8 mouse cellular contexts compared by ENCODE assay signal in the genomic region with DNA sequence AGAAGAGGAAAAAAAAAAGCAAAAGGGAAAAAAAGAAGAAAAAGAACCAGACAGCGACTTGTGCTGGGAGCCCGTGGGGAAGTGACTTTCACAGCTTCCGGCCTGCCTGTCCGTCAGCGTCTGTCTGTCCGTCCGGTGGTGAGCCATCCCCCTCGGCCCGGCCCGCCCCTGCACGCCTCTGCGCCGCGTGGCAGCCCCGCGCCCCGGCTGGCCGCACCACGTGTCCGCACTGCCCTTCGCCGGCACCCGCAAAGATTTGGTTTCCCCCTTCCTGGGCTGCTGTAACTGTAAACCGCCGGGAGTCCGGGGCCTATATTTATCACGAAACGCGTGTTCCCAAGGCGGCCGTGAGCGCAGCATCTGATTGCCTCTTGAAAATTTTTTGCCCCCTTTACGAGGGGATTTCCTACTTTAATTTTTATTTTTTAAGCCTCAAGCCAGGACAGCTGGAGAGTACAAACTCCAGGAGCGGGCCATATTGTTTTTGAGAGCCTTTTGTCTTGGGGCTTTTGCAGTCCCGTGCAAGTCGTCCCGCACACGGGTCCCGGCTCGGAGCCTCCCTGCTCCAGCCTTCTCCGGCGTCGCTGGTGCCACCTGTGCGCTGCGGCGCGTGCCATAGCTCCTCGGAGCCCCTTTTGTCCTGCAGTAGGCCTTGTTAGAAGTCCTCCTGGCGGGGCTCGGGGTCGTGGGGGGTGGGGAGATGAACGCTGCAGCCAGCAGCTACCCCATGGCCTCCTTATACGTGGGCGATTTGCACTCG. TPM values are rescaled to one million over a fixed set of nuclear protein-coding genes. Genes with fewer than 3 reads are reported as not detected.
DNase-seq lines count a peak whose midpoint lies in the region; ATAC-seq and TF ChIP-seq lines count a peak whose summit lies in the region.
"Not testable (repeated sequence)": the region's sequence is repeated elsewhere in the genome, so short reads cannot be mapped to it uniquely, and the experiment has no call there.
"Had no signal": no experiment of that assay in that cellular context is flagged by ENCODE, and none has a peak within 500 bp of the region (broad histone marks: within the 10 kb centered on the region; RNA-seq: fewer than 3 reads in every experiment).

No protein-coding gene starts in this region.

- DNase-seq in adrenal gland, postnatal 10 days, result peak; percentile 64
- DNase-seq in embryonic facial prominence, embryonic 14.5 days (ENCODE audit: low spot score), result not testable (repeated sequence)
- peak; percentile 67 to 69 for DNase-seq in heart, adult 2 months
- peak; percentile 42 for DNase-seq in retina, postnatal 1 day

- H3K9me3 ChIP-seq in embryonic facial prominence, embryonic 14.5 days (ENCODE audit: control insufficient read depth, low read length); limb, embryonic 13.5 days: not testable (repeated sequence)

- intact Hi-C loops in heart, adult 2 months (cut with DNase I), result not testable (repeated sequence)

- peak overlapping the region; percentile 69 for H3K4me2 ChIP-seq in embryonic facial prominence, embryonic 14.5 days (ENCODE audit: low read depth, low read length)
- H3K4me2 ChIP-seq in limb, embryonic 13.5 days (replicated peaks), result peak overlapping the region; percentile 84

- peak; percentile 74 for ATAC-seq in embryonic facial prominence, embryonic 14.5 days (ENCODE audit: low read depth)
- ATAC-seq in inflammation-experienced regulatory T-cells, adult 6 months, result peak; percentile 44
- peak; percentile 80 for ATAC-seq in limb, embryonic 13.5 days (ENCODE audit: low FRiP score, low read depth)
- ATAC-seq in megakaryocyte, adult 5-6 weeks (ENCODE audit: poor library complexity, severe bottlenecking), result peak; percentile 63

- TF ChIP-seq EP300 in heart, adult 2 months (IDR thresholded peaks at IDR 0.05; ENCODE audit: insufficient read depth, low read depth, low read length), result not testable (repeated sequence)

- peaks cover 16% of the 10 kb centered on the region for H3K36me3 ChIP-seq in embryonic facial prominence, embryonic 14.5 days (ENCODE audit: control insufficient read depth, insufficient read depth, low read length)
- H3K36me3 ChIP-seq in heart, adult 2 months (ENCODE audit: control insufficient read depth, insufficient read depth, low read length), result not testable (repeated sequence)
- H3K36me3 ChIP-seq in limb, embryonic 13.5 days, result peaks cover 30% of the 10 kb centered on the region

- not testable (repeated sequence) for H3K27me3 ChIP-seq in embryonic facial prominence, embryonic 14.5 days (replicated peaks; ENCODE audit: control insufficient read depth, insufficient read depth, low read length); heart, adult 2 months (ENCODE audit: control insufficient read depth, insufficient read depth, low read length); limb, embryonic 13.5 days

- H3K4me3 ChIP-seq in embryonic facial prominence, embryonic 14.5 days (ENCODE audit: low read depth, low read length), result peak overlapping the region; percentile 51
- H3K4me3 ChIP-seq in heart, adult 2 months, result peak overlapping the region; percentile 57
- H3K4me3 ChIP-seq in limb, embryonic 13.5 days, result peak overlapping the region; percentile 62

- 0 out of 2 replicates have a peak overlapping the region, but pooled peaks have one; percentile 56 for H3K27ac ChIP-seq in embryonic facial prominence, embryonic 14.5 days (replicated peaks; ENCODE audit: low read depth, low read length)
- peak overlapping the region; percentile 69 for H3K27ac ChIP-seq in heart, adult 2 months
- not testable (repeated sequence) for H3K27ac ChIP-seq in limb, embryonic 13.5 days

- TF ChIP-seq POLR2A in heart, adult 2 months (IDR thresholded peaks at IDR 0.05; ENCODE audit: insufficient read depth, low read depth, low read length), result not testable (repeated sequence)

- WGBS in embryonic facial prominence, embryonic 14.5 days, result 0% methylated on average over 26 of the region's 55 CpGs
- WGBS in heart, adult 2 months, result under 1% methylated on average over 49 of the region's 55 CpGs
- 1% methylated on average over 47 of the region's 55 CpGs for WGBS in limb, embryonic 13.5 days

- TF ChIP-seq CTCF in heart, adult 2 months (IDR thresholded peaks at IDR 0.05), result not testable (repeated sequence)

- not testable (repeated sequence) for H3K79me2 ChIP-seq in heart, adult 2 months (replicated peaks; ENCODE audit: control insufficient read depth, insufficient read depth, low read length)

- peak overlapping the region; percentile 63 for H3K9ac ChIP-seq in embryonic facial prominence, embryonic 14.5 days (ENCODE audit: low read depth, low read length)
- H3K9ac ChIP-seq in heart, adult 2 months (ENCODE audit: low read depth, low read length), result peak overlapping the region; percentile 64
- H3K9ac ChIP-seq in limb, embryonic 13.5 days, result peak overlapping the region; percentile 75

- peaks cover 17% of the 10 kb centered on the region for H3K4me1 ChIP-seq in embryonic facial prominence, embryonic 14.5 days (ENCODE audit: control insufficient read depth, insufficient read depth, low read length)
- H3K4me1 ChIP-seq in heart, adult 2 months (ENCODE audit: control insufficient read depth, insufficient read depth, low read length), result not testable (repeated sequence)
- H3K4me1 ChIP-seq in limb, embryonic 13.5 days, result peaks cover 27% of the 10 kb centered on the region

RNA-seq across cellular contexts. Expression of a gene that starts 20.9 kb away (rescaled TPM):
- total RNA-seq in adrenal gland, postnatal 10 days (2021), result 100 to 1,000 TPM; 102 to 143 TPM
- 60.4 and 60.8 TPM in 2 replicates for polyA plus RNA-seq in embryonic facial prominence, embryonic 14.5 days (2014; fragmentation: Nextera tagmentation; extraction: Ambion mirVana)
- total RNA-seq in heart, adult 2 months (2021), result 100 to 1,000 TPM; 336 to 376 TPM
- 207 and 299 TPM in 2 replicates for polyA plus RNA-seq in heart, adult 2 months (2012; rRNA removed)
- 10 to 100 TPM; 13.5 to 18.7 (median 14.7) TPM for polyA plus RNA-seq in inflammation-experienced regulatory T-cells, adult 6 months (2017; shearing (Covaris generic))
- polyA plus RNA-seq in limb, embryonic 13.5 days (2015; fragmentation: Nextera tagmentation; extraction: Ambion mirVana), result 43.9 and 45.8 TPM in 2 replicates
- 29.1 and 32.3 TPM in 2 replicates for total RNA-seq in megakaryocyte, adult 5-6 weeks (2015)
- total RNA-seq in megakaryocyte, adult 5-6 weeks (2017), result 30.1 and 34.8 TPM in 2 replicates

RNA-seq across cellular contexts. Expression of a gene that starts 40.3 kb away (rescaled TPM):
- under 1 TPM in 1 of 2 experiments, not detected in 1; 0.18 TPM for total RNA-seq in adrenal gland, postnatal 10 days (2021)
- not detected in 2 replicates for polyA plus RNA-seq in embryonic facial prominence, embryonic 14.5 days (2014; fragmentation: Nextera tagmentation; extraction: Ambion mirVana)
- total RNA-seq in heart, adult 2 months (2021), result not detected
- polyA plus RNA-seq in heart, adult 2 months (2012; rRNA removed), result 0.06 TPM in 1 of 2 replicates, not detected in the other
- polyA plus RNA-seq in inflammation-experienced regulatory T-cells, adult 6 months (2017; shearing (Covaris generic)), result not detected
- not detected in 2 replicates for polyA plus RNA-seq in limb, embryonic 13.5 days (2015; fragmentation: Nextera tagmentation; extraction: Ambion mirVana)
- not detected in 2 replicates for total RNA-seq in megakaryocyte, adult 5-6 weeks (2015)
- total RNA-seq in megakaryocyte, adult 5-6 weeks (2017), result not detected in 2 replicates
- total RNA-seq: heart, postnatal 14 days had no signal

RNA-seq across cellular contexts. Expression of a gene that starts 49.7 kb away (rescaled TPM):
- 10 to 100 TPM; 19.5 to 21.0 TPM for total RNA-seq in adrenal gland, postnatal 10 days (2021)
- 18.4 and 19.1 TPM in 2 replicates for polyA plus RNA-seq in embryonic facial prominence, embryonic 14.5 days (2014; fragmentation: Nextera tagmentation; extraction: Ambion mirVana)
- 10 to 100 TPM; 15.8 to 16.5 TPM for total RNA-seq in heart, adult 2 months (2021)
- 16.8 and 21.3 TPM in 2 replicates for polyA plus RNA-seq in heart, adult 2 months (2012; rRNA removed)
- under 1 TPM in 1 of 3 experiments, not detected in 2; 0.10 TPM for polyA plus RNA-seq in inflammation-experienced regulatory T-cells, adult 6 months (2017; shearing (Covaris generic))
- 5.7 and 6.5 TPM in 2 replicates for polyA plus RNA-seq in limb, embryonic 13.5 days (2015; fragmentation: Nextera tagmentation; extraction: Ambion mirVana)
- total RNA-seq in megakaryocyte, adult 5-6 weeks (2015), result not detected in 2 replicates
- not detected in 2 replicates for total RNA-seq in megakaryocyte, adult 5-6 weeks (2017)

RNA-seq across cellular contexts. Expression of a gene that starts 60.0 kb away (rescaled TPM):
- under 1 TPM in 1 of 2 experiments, not detected in 1; 0.90 TPM for total RNA-seq in adrenal gland, postnatal 10 days (2021)
- polyA plus RNA-seq in embryonic facial prominence, embryonic 14.5 days (2014; fragmentation: Nextera tagmentation; extraction: Ambion mirVana), result 2.3 and 3.4 TPM in 2 replicates
- not detected for total RNA-seq in heart, adult 2 months (2021)
- polyA plus RNA-seq in heart, adult 2 months (2012; rRNA removed), result not detected in 2 replicates
- polyA plus RNA-seq in inflammation-experienced regulatory T-cells, adult 6 months (2017; shearing (Covaris generic)), result not detected
- 0.83 and 0.92 TPM in 2 replicates for polyA plus RNA-seq in limb, embryonic 13.5 days (2015; fragmentation: Nextera tagmentation; extraction: Ambion mirVana)
- not detected in 2 replicates for total RNA-seq in megakaryocyte, adult 5-6 weeks (2015)
- not detected in 2 replicates for total RNA-seq in megakaryocyte, adult 5-6 weeks (2017)
